Mouse (Mus musculus) G1E (cell line): ENCODE measurements around the gene Nlrp3.

ENCODE experiments used
- CTCF ChIP-seq: IDR thresholded peaks from 2 replicates; pipeline ENCODE4 v1.5.1; 2012; ENCODE audit warnings: low read depth, low read length, inconsistent platforms, mixed read lengths
- GATA1 ChIP-seq: IDR thresholded peaks from 2 replicates; pipeline ENCODE4 v1.6.1; 2012; ENCODE audit warnings: borderline replicate concordance, low read length, inconsistent platforms, mixed read lengths
- GATA2 ChIP-seq: IDR thresholded peaks from 2 replicates; pipeline ENCODE4 v1.6.1; 2012; ENCODE audit warnings: low read depth, low read length, inconsistent platforms, borderline replicate concordance

DNA sequence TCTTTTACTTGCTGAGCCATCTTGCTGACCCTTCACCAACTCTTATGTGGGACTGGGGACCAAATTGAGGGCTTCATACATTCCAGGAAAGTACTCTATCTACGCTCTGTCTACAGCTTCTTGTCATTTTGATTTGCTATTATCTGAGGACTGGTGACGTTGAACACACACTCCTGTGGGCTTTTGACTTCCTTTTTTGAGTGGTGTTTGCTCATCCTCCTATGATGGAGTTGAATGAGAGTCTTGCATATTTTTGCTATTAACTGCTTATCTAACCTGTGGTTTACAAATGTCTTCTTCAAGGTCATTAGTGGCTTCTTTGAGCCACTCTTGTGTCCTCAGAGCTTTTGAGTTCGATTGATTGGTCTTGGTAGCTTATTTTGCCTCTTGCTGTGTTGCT is 1.2 kb upstream of the Nlrp3 start:
- TF ChIP-seq GATA2 (no peak), GATA1 (no peak), CTCF (no peak)
